ENCODE assay signal across 22 mouse cellular contexts in the genomic region with DNA sequence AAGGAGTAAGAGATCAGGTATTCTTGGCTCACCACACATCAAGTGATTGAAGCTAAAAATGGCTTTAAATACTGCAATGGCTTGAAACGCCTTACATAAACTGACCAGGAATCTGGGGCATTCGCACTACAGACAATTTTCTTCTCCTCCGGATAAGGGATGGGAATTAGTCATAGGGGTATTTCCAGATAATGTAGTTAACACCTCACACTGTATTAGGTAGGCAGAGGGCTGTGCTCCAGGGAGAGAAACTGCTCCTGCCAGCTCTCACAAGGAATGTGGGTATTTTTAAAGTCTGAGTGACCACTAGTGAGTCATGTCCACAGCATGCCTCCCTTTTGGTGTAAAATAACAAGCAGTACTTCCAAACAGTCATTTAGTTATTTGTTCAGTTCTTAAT.
DNase-seq lines count a peak whose midpoint lies in the region; ATAC-seq lines count a peak whose summit lies in the region.
"Had no signal": no experiment of that assay in that cellular context is flagged by ENCODE, and none has a peak within 500 bp of the region (broad histone marks: within the 10 kb centered on the region; RNA-seq: fewer than 3 reads in every experiment).

No protein-coding gene starts in this region.

- 0 out of 2 replicates have a peak, but pooled peaks have one; percentile 39 for ATAC-seq in heart, embryonic 15.5 days (replicated peaks; ENCODE audit: insufficient number of reproducible peaks, insufficient read depth, low FRiP score, low read depth)
- no peak for ATAC-seq in granulocyte monocyte progenitor cell, adult 5-6 weeks (replicated peaks; ENCODE audit: poor library complexity, severe bottlenecking)
- ATAC-seq: forebrain, embryonic 13.5 days had no signal

- no peaks in the 10 kb centered on the region for H3K36me3 ChIP-seq in heart, embryonic 15.5 days
- H3K36me3 ChIP-seq: embryonic facial prominence, embryonic 10.5 days; G1E; heart, embryonic 10.5 days; limb, embryonic 15.5 days; liver, embryonic 15.5 days; midbrain, embryonic 12.5 days had no signal

- H3K27me3 ChIP-seq in heart, embryonic 15.5 days, result no peaks in the 10 kb centered on the region
- H3K27me3 ChIP-seq: forebrain, embryonic 13.5 days; limb, embryonic 15.5 days; liver, embryonic 15.5 days; midbrain, embryonic 12.5 days had no signal

- DNase-seq in cerebellum, adult 11-12 months, result peak; percentile 13
- DNase-seq in cerebellum, postnatal 4 days (ENCODE audit: low spot score in 2 of 2), result no peak
- DNase-seq in heart, postnatal 4 days, result no peak
- peak; percentile 20 to 53 for DNase-seq in right cerebral cortex, postnatal 36 days (ENCODE audit: low spot score in 2 of 2)
- DNase-seq in right cerebral cortex, postnatal 4 days, result no peak
- no peak for DNase-seq in spleen, adult 18-20 months
- DNase-seq: adrenal gland, postnatal 25 days; gastrocnemius, postnatal 36 days; kidney, adult 9 months; kidney, postnatal 25 days; lung, postnatal 10 days; thymus, postnatal 25 days had no signal

- H3K9me3 ChIP-seq in heart, embryonic 15.5 days (replicated peaks), result no peaks in the 10 kb centered on the region
- H3K9me3 ChIP-seq: embryonic facial prominence, embryonic 10.5 days; heart, embryonic 10.5 days; limb, embryonic 15.5 days; liver, embryonic 15.5 days; midbrain, embryonic 12.5 days had no signal

- no peak overlapping the region for H3K4me2 ChIP-seq in heart, embryonic 15.5 days
- H3K4me2 ChIP-seq: forebrain, embryonic 13.5 days; hindbrain, embryonic 14.5 days; limb, embryonic 15.5 days; liver, embryonic 15.5 days; midbrain, embryonic 12.5 days had no signal

- H3K4me1 ChIP-seq in heart, embryonic 15.5 days (replicated peaks), result 0 out of 2 replicates have a peak, but pooled peaks cover 2% of the 10 kb centered on the region
- H3K4me1 ChIP-seq: embryonic facial prominence, embryonic 10.5 days; forebrain, embryonic 13.5 days; heart, embryonic 10.5 days; limb, embryonic 15.5 days; liver, embryonic 15.5 days; midbrain, embryonic 12.5 days had no signal

- 50% methylated on average over 3 of the region's 3 CpGs for WGBS in heart, embryonic 15.5 days

- no peak overlapping the region for H3K4me3 ChIP-seq in heart, embryonic 15.5 days
- H3K4me3 ChIP-seq: embryonic facial prominence, embryonic 10.5 days; forebrain, embryonic 13.5 days; heart, embryonic 10.5 days; limb, embryonic 15.5 days; liver, embryonic 15.5 days; midbrain, embryonic 12.5 days had no signal

- no peak overlapping the region for H3K9ac ChIP-seq in heart, embryonic 15.5 days
- H3K9ac ChIP-seq: forebrain, embryonic 13.5 days; hindbrain, embryonic 14.5 days; limb, embryonic 15.5 days; liver, embryonic 15.5 days; midbrain, embryonic 12.5 days had no signal

- H3K27ac ChIP-seq in heart, embryonic 15.5 days, result no peak overlapping the region
- H3K27ac ChIP-seq: embryonic facial prominence, embryonic 10.5 days; forebrain, embryonic 13.5 days; heart, embryonic 10.5 days; hindbrain, embryonic 14.5 days; limb, embryonic 15.5 days; liver, embryonic 15.5 days; midbrain, embryonic 12.5 days had no signal

Comparison
In these comparisons a context has a peak if more than half of its experiments do, and no peak if none do; other contexts are left out.
1. DNase-seq: peak in cerebellum, adult 11-12 months (single experiment) and right cerebral cortex, postnatal 36 days (2 of 2); none in cerebellum, postnatal 4 days (0 of 2), heart, postnatal 4 days (single experiment), right cerebral cortex, postnatal 4 days (single experiment) and spleen, adult 18-20 months (0 of 2).